Mouse (Mus musculus): ENCODE results near the gene Gm20388. TPM values are rescaled to one million over a fixed set of nuclear protein-coding genes. Genes with fewer than 3 reads are reported as not detected.

The Gm20388 gene
- total RNA-seq, 4 experiments from 2014 or later, result 0.17 to 15.1 (median 6.6) TPM

- peak in 1 of 2 experiments; percentile 29 for DNase-seq (ENCODE audit: low spot score in 2 of 2)
These were observed 1996.2 kb downstream of the Gm20388 start for GRCm38 (mm10) chr8:121906542-121907512.

- peak; percentile 88 to 92 for DNase-seq (ENCODE audit: low spot score in 2 of 2)
These were observed 1997.1 kb downstream of the Gm20388 start, which contains the start of gene Slc7a5 for GRCm38 (mm10) chr8:121907587-121908248. Slc7a5 (minus strand) TSS chr8:121907694.

GRCm38 (mm10) chr8:121908378-121909147, 1997.9 kb downstream of the Gm20388 start:
- no peak for DNase-seq (ENCODE audit: low spot score in 2 of 2)

- no peak for DNase-seq (ENCODE audit: low spot score in 2 of 2)
These were observed 1998.5 kb downstream of the Gm20388 start for GRCm38 (mm10) chr8:121909148-121909541.

- DNase-seq (ENCODE audit: low spot score in 2 of 2), result peak; percentile 54 to 84
These were observed 1999.0 kb downstream of the Gm20388 start for GRCm38 (mm10) chr8:121909663-121910062.

- no peak for DNase-seq (ENCODE audit: low spot score in 2 of 2)
These were observed 2000.8 kb downstream of the Gm20388 start for GRCm38 (mm10) chr8:121911400-121911799.

DNA sequence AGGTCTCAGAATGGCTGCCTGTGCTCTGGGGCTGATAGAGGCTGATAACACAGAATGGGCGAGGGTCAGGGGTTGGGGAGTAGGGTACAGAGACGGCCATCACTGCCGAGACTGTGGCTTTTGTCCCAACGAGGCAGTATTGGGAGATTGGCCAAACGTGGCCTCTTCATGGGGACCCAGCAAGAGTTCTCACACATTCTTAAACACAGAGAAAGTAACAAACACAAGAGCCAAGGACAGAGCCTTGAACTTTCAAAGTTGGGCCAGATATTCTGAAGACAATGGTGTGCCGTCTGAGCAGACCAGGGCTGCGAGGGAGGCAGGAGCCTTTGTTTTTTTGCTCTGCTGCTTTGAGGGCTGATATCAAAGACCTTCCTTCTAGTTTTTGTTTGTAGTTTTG, 2001.3 kb downstream of the Gm20388 start:
- DNase-seq (ENCODE audit: low spot score in 2 of 2), result no peak

DNA sequence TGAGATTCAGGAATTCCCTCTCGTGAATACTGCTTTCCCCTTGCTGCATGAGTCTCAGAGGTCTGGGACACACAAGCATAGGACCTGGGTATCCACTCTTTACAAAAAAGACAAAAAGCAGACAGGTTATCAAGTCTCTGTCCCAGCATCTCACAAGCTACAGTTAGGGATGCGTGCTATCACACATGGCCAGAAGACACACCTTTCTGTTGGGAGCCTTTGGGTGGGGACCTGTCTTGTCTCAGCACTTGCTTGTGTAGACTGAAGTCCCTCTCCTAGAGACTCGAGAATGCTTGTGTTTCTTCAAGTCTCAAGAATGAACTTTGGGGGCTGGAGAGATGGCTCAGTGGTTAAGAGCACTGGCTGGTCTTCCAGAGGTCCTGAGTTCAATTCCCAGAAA, 2002.2 kb downstream of the Gm20388 start:
- DNase-seq (ENCODE audit: low spot score in 2 of 2), result no peak

DNA sequence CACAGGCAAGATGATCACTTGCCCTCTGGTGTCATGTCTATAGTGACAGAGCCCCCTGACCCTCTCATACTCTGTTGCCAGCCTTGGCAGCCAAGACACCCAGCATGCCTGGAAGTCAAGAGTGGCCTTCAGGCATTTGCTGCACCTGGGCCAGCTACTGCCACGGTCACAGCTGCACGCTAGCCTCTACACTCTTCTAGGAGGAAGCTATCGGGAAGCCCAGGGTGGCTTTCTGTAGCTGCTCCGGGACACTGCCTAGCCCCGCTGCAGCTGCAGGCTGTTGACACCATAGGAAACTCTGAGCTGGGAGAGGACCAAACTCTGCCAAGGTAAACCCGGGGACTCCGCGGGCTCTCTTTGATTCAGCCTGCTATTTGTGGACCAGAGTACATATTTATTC, 2002.7 kb downstream of the Gm20388 start:
- DNase-seq (ENCODE audit: low spot score in 2 of 2), result no peak

- no peak for DNase-seq (ENCODE audit: low spot score in 2 of 2)
These were observed 2008.5 kb downstream of the Gm20388 start for GRCm38 (mm10) chr8:121919158-121919557.

- DNase-seq (ENCODE audit: low spot score in 2 of 2), result no peak
These were observed 2009.1 kb downstream of the Gm20388 start for GRCm38 (mm10) chr8:121919731-121920130.

DNA sequence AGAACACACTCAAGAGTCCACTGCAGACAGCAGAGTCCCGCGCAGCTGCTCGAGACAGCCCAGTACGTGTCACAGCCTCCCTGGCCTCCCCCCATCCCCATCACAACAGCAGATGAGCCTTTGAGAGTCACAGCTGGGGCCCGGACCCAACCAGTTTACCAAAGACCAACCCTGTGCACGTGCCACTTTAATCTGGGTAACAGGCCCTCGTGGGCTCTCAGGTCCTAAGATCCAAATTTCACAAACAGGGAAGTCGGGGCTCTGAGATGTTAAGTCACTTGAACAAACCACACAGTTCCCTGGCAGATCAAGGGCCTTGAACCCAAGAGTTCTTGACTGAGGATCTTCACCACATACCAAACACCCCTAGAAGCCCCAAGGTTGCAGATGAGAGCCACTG, 2010.9 kb downstream of the Gm20388 start:
- DNase-seq (ENCODE audit: low spot score in 2 of 2), result no peak

DNA sequence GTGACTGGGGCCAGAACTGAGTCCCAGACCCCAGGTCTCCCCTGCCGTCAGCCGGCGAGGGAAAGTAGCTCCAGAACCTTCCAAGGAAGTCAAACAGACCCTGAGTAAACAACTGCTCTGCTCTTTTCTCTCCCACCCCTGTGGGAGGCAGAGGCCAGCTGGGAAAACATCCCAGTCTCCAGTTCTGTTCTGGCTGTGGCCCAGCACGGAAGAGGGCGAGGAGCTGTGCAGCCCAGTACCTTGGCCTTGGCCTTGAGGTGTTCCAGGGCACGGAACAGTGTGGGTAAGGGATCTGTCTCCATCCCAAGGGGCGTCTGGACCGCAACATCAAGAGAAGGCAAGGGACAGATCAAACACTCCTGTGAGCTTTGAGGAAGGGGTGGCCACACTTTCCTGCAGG, 2011.5 kb downstream of the Gm20388 start:
- DNase-seq (ENCODE audit: low spot score in 2 of 2), result no peak

DNA sequence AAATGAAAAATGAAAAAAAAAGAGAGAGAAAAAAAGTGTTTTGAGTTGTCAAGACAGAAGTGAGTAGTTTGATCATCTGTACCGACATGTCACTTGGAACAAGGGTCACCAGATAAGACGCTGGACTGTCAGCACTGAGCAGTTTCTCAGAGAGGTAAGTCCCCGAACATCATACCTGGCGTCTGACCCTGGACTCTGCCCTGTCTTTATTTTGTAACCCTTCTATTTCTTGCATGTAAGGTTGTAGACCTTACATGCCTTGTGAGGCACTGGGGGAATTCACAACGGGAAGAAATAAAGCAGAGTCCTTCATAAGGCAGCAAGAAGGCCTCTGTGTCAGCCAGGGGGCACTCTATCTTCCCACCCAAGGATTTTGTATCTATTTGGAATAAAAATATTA, 2014.0 kb downstream of the Gm20388 start:
- DNase-seq (ENCODE audit: low spot score in 2 of 2), result no peak

DNA sequence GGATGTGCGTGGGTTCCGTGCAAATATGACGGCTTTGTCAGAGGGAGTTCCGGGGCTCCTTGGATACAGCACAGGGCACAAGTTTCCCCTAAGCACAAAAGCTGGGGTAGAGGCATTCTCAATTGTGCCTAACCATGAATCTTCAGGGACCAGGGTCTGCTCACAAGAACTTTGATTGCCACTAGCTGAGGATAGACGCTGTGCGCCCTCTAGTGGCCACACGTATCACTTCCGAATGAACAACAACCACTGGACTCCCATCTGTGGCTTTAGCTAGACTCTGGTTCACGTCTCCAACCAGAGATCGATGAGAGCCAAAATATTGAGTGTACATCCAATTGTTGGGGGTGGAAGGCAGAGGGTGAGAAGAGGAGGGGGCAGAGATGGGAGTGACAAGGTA, 2015.0 kb downstream of the Gm20388 start:
- peak; percentile 64 to 88 for DNase-seq (ENCODE audit: low spot score in 2 of 2)

DNA sequence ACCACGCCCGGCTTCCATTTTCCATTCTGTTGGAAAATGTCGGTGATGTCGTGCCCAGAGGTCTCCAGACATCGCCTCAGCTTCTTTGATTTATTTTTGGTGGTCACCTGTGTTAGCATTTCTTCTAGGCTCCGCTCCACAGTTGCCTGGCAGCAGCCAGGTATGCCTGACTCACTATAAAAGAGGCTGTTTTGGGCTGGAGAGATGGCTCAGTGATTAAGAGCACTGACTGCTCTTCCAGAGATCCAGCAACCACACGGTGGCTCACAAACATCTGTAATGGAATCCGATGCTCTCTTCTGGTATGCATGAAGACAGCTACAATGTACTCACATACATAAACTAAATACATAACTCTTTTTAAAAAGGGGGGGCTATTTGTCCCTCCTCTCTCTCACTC, 2015.6 kb downstream of the Gm20388 start:
- no peak for DNase-seq (ENCODE audit: low spot score in 2 of 2)

DNA sequence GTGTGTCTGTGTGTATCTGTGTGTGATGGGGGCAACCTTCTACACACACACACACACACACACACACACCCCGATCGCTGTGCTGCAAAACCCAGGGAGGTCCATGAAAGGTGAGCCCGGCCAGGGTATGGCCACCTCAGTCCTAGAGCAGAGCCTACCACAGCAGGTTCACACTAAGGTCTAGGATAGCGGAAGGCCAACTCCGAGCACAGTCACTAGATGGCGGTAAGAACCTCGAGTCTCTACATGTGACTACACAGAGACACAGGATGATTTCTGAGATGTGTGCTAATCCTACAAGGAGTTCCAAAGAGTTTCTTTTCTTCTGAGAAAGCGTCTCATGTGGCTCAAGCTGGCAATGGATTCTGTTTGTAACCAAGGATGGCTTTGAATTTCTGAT, 2016.7 kb downstream of the Gm20388 start:
- no peak for DNase-seq (ENCODE audit: low spot score in 2 of 2)

GRCm38 (mm10) chr8:121930047-121930446, 2019.4 kb downstream of the Gm20388 start:
- DNase-seq (ENCODE audit: low spot score in 2 of 2), result no peak

- DNase-seq (ENCODE audit: low spot score in 2 of 2), result no peak
These were observed 2020.9 kb downstream of the Gm20388 start for GRCm38 (mm10) chr8:121931571-121931970.

DNA sequence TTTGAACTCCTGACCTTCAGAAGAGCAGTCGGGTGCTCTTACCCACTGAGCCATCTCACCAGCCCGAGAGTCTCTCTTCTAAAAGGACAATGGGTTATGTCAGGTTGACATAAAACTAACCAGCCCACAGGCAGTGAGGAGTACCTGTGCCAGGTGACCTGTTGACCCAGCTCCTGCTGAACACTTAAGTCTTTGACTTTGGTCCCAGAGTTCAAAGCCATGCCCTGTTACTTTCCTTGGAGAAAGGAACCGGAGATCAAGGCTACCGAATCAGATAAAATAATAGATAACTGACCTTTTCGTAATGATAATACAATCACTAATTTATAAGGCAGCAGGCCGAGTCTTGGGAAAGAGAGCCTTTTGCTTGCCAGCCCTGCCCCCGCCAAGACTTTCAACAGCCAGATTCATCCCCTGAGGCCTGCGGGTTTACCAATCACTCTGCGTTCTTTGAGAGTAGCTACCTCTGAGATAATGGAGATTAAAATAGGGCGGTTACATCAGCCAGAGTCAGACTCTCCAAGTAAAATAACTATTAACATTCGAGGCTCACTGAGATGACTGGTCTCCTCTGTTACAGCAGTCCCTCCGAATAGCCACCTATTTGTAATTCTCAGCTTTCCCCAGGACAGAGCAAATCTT, 2021.5 kb downstream of the Gm20388 start:
- DNase-seq (ENCODE audit: low spot score in 2 of 2), result no peak
